Mouse (Mus musculus) left cerebral cortex, postnatal 36 days (tissue): ENCODE data around the gene Gm9970. TPM values are rescaled to one million over a fixed set of nuclear protein-coding genes. Genes with fewer than 3 reads are reported as not detected.

Source experiments
- DNase-seq, 2 experiments: peaks; one replicate each; pipeline ENCODE4 v3.0.0; 2021 to 2022; ENCODE audit warnings: low spot score in 2 of 2, mixed read lengths in 1 of 2
- intact Hi-C: fragments of 180-260 bp; cut with DNase I; formaldehyde crosslinking; loops from one replicate; pipeline ENCODE4 v1.15.1; 2025
- total RNA-seq, 2 experiments: library from RNA; stranded (reverse); gene quantifications; 2 replicates each; pipeline ENCODE4 v1.2.3; 2021

The Gm9970 gene
- not detected for total RNA-seq

GRCm38 (mm10) chr5:31240637-31241521 is at the start of gene Gm9970, which contains the start of gene Nrbp1:
Gm9970 (minus strand) TSS chr5:31241232.
Nrbp1 (plus strand) TSS chr5:31240864.
- DNase-seq = peak; percentile 94 to 97
- intact Hi-C loops = loop anchor here (1.0 to 2.0 kb wide), 2 partner anchors 21 to 50 kb away; partner anchors contain the start of genes Ift172 and Ppm1g

GRCm38 (mm10) chr5:31289626-31290230 is 48.7 kb upstream of the Gm9970 start:
- intact Hi-C loops = loop anchor here (2.0 to 5.0 kb wide), 2 partner anchors 49 to 178 kb away; partner anchors contain the start of genes Gm9970 and Nrbp1
- no peak for DNase-seq

DNA sequence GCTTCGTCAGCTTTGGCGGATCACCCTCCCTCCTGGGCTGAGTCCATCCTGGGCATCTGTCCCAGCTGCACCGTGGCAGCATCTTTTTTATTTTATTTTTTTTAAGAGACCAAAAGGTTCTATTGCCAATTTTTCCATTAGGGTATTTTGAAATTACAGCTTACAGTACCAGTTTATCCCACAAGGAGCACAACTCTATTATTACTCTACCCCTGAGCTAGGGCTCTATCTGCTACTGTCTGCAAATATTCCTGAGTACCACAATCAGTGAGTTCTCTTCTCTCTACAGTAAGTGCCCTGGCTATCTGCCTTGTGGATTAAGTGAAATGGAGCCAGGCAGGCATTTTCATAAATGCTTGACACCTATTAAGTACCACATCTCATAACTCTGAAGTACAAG is 47.6 kb upstream of the Gm9970 start:
- intact Hi-C loops = no loop called here
- DNase-seq = no peak

- no peak for DNase-seq
- intact Hi-C loops = no loop called here
These were observed 47.2 kb upstream of the Gm9970 start for GRCm38 (mm10) chr5:31288225-31288624.

DNA sequence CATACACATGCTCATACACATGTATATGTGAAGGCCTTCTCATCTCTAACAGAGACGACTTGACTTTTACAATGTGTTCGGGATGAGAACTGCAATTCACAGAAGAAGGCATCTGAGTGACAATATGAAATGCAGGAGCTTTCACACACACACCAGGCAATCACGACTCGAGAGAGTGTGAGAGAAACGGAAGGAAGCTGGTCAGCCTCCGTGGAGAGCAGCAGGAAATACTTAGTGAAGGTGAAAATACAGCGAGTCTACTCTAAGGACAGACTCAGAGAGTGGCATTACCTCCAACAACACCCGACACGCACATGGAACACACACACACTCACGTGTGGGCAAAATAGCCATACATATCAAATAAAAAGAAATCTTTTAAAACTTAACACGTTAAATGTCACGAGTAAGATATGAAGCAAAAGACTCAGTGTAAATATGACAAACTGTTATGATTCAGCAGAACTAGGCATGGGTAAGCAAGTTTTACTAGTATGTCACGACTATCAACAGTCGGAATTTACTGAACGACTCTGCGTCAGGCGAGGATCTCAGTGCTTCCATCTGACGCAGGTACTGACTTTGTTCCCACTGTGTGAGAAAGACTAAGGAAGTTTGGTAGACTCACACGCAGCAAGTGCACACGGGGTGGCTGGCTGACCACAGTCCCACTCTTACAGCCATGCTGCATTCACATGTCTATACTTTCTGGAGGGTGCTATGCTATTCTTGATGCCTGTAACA is 38.4 kb upstream of the Gm9970 start:
- DNase-seq = no peak
- intact Hi-C loops = no loop called here

GRCm38 (mm10) chr5:31273018-31273417 is 32.0 kb upstream of the Gm9970 start:
- intact Hi-C loops = no loop called here
- no peak for DNase-seq

DNA sequence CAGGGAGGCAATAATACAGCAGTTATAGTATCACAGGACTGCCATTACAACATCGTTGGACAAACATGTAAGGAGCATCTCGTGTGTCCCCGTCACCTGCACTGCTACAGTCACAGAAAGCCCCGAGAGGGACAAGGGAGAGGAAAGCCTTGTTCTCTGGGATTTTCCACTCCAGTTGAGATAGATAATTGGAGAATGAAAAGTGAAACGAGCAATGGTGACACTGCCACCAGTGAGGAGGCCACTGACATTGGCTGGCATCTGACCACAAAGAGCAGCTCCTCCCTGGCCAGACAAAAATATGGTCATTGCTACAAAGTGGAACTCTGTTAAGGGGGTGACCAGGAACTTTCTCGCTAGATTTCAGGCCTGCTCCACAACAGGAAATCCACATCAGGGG is 26.7 kb upstream of the Gm9970 start:
- intact Hi-C loops = no loop called here
- no peak for DNase-seq

- intact Hi-C loops = no loop called here
- DNase-seq = no peak
These were observed 25.1 kb upstream of the Gm9970 start for GRCm38 (mm10) chr5:31266101-31266500.

DNA sequence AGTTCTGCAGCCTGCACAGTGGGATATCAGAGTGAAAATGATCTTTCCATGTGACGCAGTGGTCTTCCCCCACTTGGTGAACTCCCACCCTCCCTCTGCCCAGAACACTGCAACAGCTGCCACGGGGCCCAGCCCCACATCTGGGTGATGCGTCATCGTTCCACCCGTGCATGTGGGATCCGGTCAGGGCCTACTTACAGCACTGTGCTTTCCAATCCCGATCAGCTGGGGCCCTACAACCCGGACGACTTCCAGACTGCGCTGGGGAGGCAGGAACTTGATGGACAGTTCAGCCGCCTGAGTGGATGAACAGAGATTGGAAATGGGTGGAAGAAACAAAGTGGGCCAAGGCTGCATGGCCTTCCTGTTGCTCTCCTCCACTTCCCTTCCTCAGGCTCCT is 16.6 kb upstream of the Gm9970 start:
- intact Hi-C loops = no loop called here
- DNase-seq = no peak

GRCm38 (mm10) chr5:31255971-31256370 is 14.9 kb upstream of the Gm9970 start:
- intact Hi-C loops = no loop called here
- no peak for DNase-seq

GRCm38 (mm10) chr5:31255381-31255780 is 14.3 kb upstream of the Gm9970 start:
- no peak for DNase-seq
- intact Hi-C loops = no loop called here

DNA sequence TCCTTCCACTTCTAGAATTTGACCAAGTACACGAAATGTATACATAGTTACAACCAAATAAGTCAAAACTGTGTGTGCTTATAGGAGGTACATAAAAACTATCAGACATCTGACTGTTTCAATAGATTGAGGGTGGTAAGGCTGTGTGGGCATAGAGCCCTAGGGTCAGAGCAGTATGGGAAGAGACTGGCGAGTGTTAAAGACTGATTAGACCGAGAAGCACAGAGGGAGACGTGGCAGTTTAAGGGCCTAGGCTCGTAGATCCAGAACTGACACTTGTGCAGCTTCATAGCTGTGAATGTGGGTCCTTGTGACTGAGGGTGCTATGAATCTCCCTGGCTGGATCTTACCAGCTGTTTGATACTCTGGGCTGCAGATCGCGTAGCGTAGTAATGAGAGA is 13.9 kb upstream of the Gm9970 start:
- intact Hi-C loops = no loop called here
- no peak for DNase-seq

DNA sequence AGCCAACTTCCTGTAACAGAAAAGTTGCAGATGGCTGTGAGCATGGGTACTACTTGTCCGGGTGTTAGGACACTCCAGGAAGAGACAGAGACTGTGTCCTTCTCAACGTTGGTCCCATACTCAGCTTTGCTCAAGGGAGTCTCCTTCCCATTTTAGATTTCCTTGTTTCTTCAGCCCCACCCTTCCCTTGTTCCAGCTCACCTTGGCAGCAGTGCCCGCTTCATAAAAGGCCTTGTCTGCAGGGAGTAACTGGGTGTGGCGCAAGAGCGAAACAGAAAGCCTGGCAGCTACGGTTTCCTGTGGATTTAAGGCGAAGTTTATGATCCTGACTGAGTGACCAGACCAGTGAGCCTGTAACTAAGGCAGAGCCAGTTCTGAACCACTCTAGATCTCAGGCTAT is 13.4 kb upstream of the Gm9970 start:
- DNase-seq = no peak
- intact Hi-C loops = no loop called here

DNA sequence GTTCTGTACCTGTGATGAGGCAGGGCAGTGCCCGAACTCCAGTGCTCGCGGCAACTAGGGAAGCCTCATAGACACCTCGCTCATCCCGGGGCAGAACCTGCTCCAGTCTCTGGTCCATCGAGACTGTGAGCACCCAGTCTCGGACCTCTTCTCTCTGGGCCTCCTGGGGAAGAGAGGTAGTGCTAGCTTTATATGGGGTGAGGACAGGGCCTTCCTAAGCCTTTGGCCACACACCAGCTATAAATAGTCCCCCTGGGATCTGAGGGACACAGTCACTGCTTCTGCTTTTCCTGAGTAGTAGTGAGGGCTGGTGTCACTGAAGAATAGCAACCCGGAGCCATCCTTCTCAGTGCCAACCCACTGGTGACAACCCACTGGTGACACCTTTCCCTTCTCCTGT is 12.8 kb upstream of the Gm9970 start:
- intact Hi-C loops = no loop called here
- DNase-seq = no peak

- no peak for DNase-seq
- intact Hi-C loops = no loop called here
These were observed 11.9 kb upstream of the Gm9970 start for GRCm38 (mm10) chr5:31252795-31253545.

DNA sequence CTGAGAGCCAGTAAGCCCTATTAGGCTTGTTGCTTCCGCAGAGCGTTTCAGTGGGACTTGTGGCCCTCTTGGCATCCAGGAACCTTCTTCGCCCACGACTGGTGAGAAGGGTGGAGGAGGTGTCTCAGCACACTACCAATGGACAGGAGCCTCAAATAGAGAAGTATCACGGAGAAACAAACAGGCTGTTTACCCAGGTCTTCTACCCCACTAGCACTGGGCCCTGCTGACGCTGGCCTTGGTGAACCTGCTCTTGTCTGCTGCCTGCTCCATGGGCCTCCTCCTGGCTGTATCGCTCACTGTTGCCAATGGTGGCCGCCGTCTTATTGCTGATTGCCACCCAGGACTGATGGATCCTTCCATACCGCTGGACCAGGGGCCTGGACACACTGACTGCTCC is 11.1 kb upstream of the Gm9970 start:
- intact Hi-C loops = no loop called here
- peak in 1 of 2 experiments; percentile 17 for DNase-seq

DNA sequence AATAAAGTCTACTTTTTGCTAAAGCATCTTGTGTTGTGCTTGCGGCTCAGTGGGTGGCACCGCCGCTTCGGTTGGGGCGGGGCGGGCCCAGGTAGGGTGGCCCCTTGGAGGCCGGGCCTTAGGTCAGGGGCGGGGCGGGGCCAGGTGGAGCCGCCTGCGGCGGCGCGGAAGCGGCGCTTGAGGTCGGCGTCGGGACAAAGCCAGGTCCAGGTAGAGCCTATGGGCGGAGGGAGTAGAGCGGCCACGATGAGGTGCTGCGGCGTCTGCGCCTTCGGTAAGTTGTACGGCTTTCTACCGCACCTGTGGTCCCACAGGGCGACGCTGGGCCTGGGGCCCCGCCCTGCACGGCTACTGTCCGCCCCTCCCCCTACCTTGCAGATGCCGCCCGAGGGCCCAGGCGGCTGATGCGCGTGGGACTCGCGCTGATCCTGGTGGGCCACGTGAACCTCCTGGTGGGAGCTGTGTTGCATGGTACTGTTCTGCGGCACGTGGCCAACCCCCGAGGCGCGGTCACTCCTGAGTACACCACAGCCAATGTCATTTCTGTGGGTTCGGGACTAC is 10.6 kb upstream of the Gm9970 start, which contains the start of gene Krtcap3:
Krtcap3 (plus strand) TSS at position 151 of the 561 bp plus-strand sequence.
- intact Hi-C loops = no loop called here
- DNase-seq = peak in 1 of 2 experiments; percentile 43

DNA sequence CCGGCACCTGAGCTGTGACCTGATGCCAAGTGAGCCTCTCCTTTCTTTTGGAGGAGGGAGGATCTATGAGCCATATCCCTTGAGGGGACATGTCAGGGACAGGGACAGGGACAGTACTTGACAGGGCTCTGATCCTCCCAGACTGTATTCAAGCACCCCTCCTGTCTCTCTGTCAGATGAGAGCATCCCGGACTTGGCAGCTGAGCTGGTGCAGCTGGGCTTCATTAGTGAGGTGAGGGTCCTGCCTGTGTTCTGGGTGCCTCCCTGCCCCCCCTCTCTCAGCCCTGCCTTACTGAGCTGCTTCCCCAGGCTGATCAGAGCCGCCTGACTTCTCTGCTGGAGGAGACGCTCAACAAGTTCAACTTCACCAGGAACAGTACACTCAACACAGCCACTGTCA is 9.7 kb upstream of the Gm9970 start:
- no peak for DNase-seq
- intact Hi-C loops = no loop called here

DNA sequence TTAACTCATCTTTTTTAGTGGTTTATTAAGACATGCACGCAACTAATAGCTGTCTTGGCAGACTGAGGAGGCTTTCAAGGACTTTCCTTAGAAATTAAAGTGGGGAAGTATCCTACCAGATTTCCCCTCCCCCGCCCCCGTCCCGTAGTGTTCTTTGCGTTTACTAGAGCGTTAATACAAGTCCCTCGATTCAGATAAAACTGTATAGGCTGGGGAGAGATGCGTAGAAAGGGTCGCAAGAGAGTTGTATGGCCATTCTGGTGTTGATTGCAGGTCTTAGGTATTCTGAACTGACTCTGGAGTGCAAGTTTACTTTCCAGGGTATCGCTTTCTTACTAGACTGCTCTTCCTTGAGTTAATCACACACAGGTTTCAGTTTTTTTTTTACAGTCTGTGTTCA is 1.2 kb upstream of the Gm9970 start:
- DNase-seq = no peak
- intact Hi-C loops = no loop called here
